Mouse (Mus musculus) liver, embryonic 14.5 days (tissue): Measurements from ENCODE around the gene Myl6b.

Experiments
- CTCF ChIP-seq: IDR thresholded peaks from 2 replicates; pipeline ENCODE4 v1.5.1; 2016; ENCODE audit warnings: antibody characterized with exemption, low read depth, control low read depth
- EP300 ChIP-seq: IDR thresholded peaks from 2 replicates; pipeline ENCODE4 v1.6.1; 2016; ENCODE audit warnings: antibody characterized with exemption, low read depth

- TF ChIP-seq CTCF (no peak), EP300 (no peak)
Measured at GRCm38 (mm10) chr10:128538340-128538870, 39.9 kb upstream of the Myl6b start.
